Mouse (Mus musculus): Measurements from ENCODE around the gene Chmp4b. TPM values are rescaled to one million over a fixed set of nuclear protein-coding genes. Genes with fewer than 3 reads are reported as not detected.

Chmp4b gene
- polyA plus RNA-seq, 1 experiment from 2014 or later: 12.5 TPM

DNA sequence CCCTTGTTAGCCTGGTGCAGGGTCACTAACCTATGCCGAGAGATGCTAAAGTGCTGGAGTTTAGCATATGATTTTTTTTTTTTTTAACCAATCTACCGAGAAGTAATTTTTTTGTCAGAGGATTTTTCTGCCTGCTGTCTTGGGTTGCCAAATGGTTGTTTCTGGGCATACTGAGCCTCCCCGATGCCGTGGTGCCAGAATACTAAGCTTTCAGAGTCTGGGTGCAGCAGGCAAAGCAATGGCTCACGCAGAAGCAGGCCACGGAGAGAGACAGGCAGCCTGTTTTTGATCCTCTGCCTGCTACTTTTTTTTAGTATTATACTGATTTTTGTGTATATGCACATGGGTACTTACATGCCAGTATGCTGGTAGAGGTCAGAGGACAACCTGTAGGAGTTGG is 29.4 kb downstream of the Chmp4b start:
- H3K9me3 ChIP-seq (replicated peaks; ENCODE audit: control insufficient read depth, low read length): no peaks in the 10 kb centered on the region
- ATAC-seq (replicated peaks; ENCODE audit: insufficient number of reproducible peaks, low FRiP score, low TSS enrichment): no peak
- 92% methylated on average over 6 of the region's 6 CpGs for WGBS (ENCODE audit: insufficient replicate concordance)
- H3K4me3 ChIP-seq (ENCODE audit: low read depth, low read length): no peak overlapping the region
- no peak overlapping the region for H3K4me2 ChIP-seq
- H3K4me1 ChIP-seq (ENCODE audit: control insufficient read depth, insufficient read depth, low read length): peaks cover 26% of the 10 kb centered on the region
- H3K27me3 ChIP-seq (ENCODE audit: control insufficient read depth, insufficient read depth, low read length): no peaks in the 10 kb centered on the region
- no peak overlapping the region for H3K9ac ChIP-seq (ENCODE audit: low read depth, low read length)
- no peak overlapping the region for H3K27ac ChIP-seq (ENCODE audit: low read depth, low read length)
- no peaks in the 10 kb centered on the region; the same call in 1 of the 2 replicates for H3K36me3 ChIP-seq (ENCODE audit: control insufficient read depth, insufficient read depth, low read length)

DNA sequence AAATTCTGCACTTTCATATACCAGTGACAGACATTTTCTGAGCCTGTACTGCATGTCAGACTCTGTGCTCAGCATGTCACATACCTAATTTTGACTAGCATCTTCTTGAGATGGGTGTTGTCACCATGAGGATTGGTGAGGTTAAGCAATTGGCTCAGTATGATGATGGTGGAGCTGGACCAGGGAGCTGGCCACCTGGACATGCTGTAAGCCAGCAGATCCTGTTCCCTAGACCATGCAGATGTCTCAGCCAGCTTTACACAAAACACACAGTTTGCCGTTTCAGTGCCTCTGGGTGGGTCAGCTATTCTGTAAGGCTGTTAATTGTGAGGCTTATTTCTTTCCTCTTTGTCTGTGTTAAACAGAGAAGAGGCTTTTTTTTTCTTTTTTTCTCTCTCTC is 31.2 kb downstream of the Chmp4b start:
- H3K9me3 ChIP-seq (replicated peaks; ENCODE audit: control insufficient read depth, low read length): no peaks in the 10 kb centered on the region
- no peak overlapping the region for H3K4me2 ChIP-seq
- H3K27ac ChIP-seq (ENCODE audit: low read depth, low read length): no peak overlapping the region
- H3K4me1 ChIP-seq (ENCODE audit: control insufficient read depth, insufficient read depth, low read length): peaks cover 17% of the 10 kb centered on the region; the same call in 1 of the 2 replicates
- no peak for ATAC-seq (replicated peaks; ENCODE audit: insufficient number of reproducible peaks, low FRiP score, low TSS enrichment)
- H3K27me3 ChIP-seq (ENCODE audit: control insufficient read depth, insufficient read depth, low read length): no peaks in the 10 kb centered on the region
- H3K4me3 ChIP-seq (ENCODE audit: low read depth, low read length): no peak overlapping the region
- H3K36me3 ChIP-seq (ENCODE audit: control insufficient read depth, insufficient read depth, low read length): no peaks in the 10 kb centered on the region; the same call in 1 of the 2 replicates
- 62% methylated on average over 1 of the region's 1 CpGs for WGBS (ENCODE audit: insufficient replicate concordance)
- H3K9ac ChIP-seq (ENCODE audit: low read depth, low read length): 0 out of 2 replicates have a peak overlapping the region, but pooled peaks have one; percentile 10

DNA sequence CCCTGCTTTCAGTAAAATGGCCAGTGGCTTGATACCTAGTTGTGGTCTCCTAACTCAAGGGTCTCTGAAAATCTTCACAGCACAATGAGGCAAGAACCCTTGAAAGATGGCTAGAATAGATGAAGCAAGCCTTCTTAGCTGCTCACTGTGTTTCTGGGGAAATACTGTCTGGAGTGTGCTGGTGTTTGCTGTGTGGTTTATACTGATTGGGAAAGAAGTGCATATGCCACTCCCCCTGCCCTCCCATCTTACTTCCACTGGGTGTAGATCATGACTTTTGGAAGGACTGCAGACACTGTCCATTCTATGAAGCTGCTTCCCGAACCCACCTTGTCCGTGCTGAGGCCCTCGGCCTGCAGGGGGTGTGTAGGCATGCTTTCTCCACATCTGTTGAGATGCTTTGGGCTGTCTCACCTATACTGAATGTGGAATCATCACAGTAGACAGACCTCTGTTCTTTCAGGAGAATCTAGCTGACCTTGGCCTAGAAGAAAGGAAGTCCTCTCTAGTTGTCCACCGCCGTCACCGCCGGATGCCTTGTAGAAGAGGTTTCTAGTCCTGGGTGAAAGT is 33.5 kb downstream of the Chmp4b start:
- Histone ChIP-seq H3K36me3 (ENCODE audit: control insufficient read depth, insufficient read depth, low read length) (peaks cover 3% of the 10 kb centered on the region; the same call in 1 of the 2 replicates), H3K4me2 (no peak overlapping the region), H3K27ac (ENCODE audit: low read depth, low read length) (no peak overlapping the region), H3K9me3 (replicated peaks; ENCODE audit: control insufficient read depth, low read length) (no peaks in the 10 kb centered on the region), H3K4me3 (ENCODE audit: low read depth, low read length) (no peak overlapping the region), H3K9ac (ENCODE audit: low read depth, low read length) (no peak overlapping the region), H3K27me3 (ENCODE audit: control insufficient read depth, insufficient read depth, low read length) (no peaks in the 10 kb centered on the region), H3K4me1 (ENCODE audit: control insufficient read depth, insufficient read depth, low read length) (peaks cover 11% of the 10 kb centered on the region; the same call in 1 of the 2 replicates)
- ATAC-seq (replicated peaks; ENCODE audit: insufficient number of reproducible peaks, low FRiP score, low TSS enrichment): no peak
- 93% methylated on average over 7 of the region's 7 CpGs for WGBS (ENCODE audit: insufficient replicate concordance)

DNA sequence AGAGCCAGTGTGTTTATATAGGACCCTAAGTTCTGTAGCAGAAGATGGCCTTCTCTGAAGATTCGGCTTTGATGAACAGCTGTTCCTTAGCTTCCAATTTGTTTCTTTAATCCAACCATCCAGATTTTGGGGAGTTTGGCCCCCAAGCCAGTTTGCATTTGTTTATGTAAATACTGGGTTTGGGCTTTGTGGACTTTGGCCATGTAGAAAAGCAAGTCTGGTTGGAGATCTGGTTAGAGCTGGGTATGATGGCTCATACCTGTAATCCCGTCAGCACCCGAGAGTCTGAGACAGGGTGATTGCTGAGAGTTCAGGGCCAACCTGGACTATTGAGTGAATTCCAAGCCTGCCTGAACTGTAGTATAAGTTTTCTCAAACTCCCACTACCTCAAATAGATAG is 34.3 kb downstream of the Chmp4b start:
- no peak overlapping the region for H3K4me3 ChIP-seq (ENCODE audit: low read depth, low read length)
- ATAC-seq (replicated peaks; ENCODE audit: insufficient number of reproducible peaks, low FRiP score, low TSS enrichment): no peak
- WGBS (ENCODE audit: insufficient replicate concordance): 85% methylated on average over 3 of the region's 3 CpGs

DNA sequence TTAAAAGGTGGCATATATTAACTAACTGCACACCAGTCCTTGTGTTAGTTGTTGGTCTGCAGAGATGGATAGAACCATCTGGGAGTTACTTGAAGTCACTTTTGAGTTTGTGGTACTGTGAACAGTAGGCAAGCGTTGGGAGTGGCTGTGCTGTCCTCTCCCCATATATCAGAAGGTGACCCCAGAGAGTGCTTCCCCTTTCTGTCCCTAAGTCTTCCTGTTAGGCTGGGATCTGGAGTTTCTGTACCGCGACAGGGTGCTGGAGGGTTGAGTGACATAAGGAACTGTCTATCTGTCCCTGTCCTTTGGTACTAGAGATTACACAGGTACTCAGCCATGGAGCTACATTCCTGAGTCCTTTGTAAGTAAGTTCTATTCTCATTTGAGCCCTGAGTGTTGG is 35.3 kb downstream of the Chmp4b start:
- Histone ChIP-seq H3K27ac (ENCODE audit: low read depth, low read length) (no peak overlapping the region), H3K9me3 (replicated peaks; ENCODE audit: control insufficient read depth, low read length) (no peaks in the 10 kb centered on the region), H3K4me3 (ENCODE audit: low read depth, low read length) (no peak overlapping the region), H3K4me2 (no peak overlapping the region), H3K36me3 (ENCODE audit: control insufficient read depth, insufficient read depth, low read length) (peaks cover 9% of the 10 kb centered on the region), H3K4me1 (ENCODE audit: control insufficient read depth, insufficient read depth, low read length) (peaks cover 5% of the 10 kb centered on the region; the same call in 1 of the 2 replicates), H3K27me3 (ENCODE audit: control insufficient read depth, insufficient read depth, low read length) (no peaks in the 10 kb centered on the region), H3K9ac (ENCODE audit: low read depth, low read length) (no peak overlapping the region)
- no peak for ATAC-seq (replicated peaks; ENCODE audit: insufficient number of reproducible peaks, low FRiP score, low TSS enrichment)
- 47% methylated on average over 3 of the region's 3 CpGs for WGBS (ENCODE audit: insufficient replicate concordance)

More for the DNA sequence above, 34.3 kb downstream of the Chmp4b start:
- Histone ChIP-seq H3K4me2 (no peak overlapping the region), H3K27me3 (ENCODE audit: control insufficient read depth, insufficient read depth, low read length) (no peaks in the 10 kb centered on the region), H3K9ac (ENCODE audit: low read depth, low read length) (no peak overlapping the region), H3K36me3 (ENCODE audit: control insufficient read depth, insufficient read depth, low read length) (peaks cover 3% of the 10 kb centered on the region; the same call in 1 of the 2 replicates), H3K4me1 (ENCODE audit: control insufficient read depth, insufficient read depth, low read length) (peaks cover 11% of the 10 kb centered on the region; the same call in 1 of the 2 replicates), H3K9me3 (replicated peaks; ENCODE audit: control insufficient read depth, low read length) (no peaks in the 10 kb centered on the region), H3K27ac (ENCODE audit: low read depth, low read length) (no peak overlapping the region)

DNA sequence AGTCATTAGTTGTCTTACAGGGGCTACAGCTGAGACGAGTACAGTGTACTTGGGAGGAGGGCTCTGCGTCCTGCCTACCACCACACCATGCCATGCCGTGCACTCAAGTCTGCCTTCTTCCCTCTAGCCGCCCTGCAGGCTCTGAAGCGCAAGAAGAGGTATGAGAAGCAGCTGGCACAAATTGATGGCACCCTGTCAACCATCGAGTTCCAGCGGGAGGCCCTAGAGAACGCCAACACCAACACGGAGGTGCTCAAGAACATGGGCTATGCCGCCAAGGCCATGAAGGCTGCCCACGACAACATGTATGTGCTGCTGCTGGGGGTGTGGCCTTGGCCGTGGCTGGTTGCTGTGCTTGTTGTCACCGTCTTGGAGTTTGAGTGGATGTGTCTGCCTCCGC is 37.9 kb downstream of the Chmp4b start:
- H3K36me3 ChIP-seq (ENCODE audit: control insufficient read depth, insufficient read depth, low read length): peaks cover 15% of the 10 kb centered on the region
- H3K27ac ChIP-seq (ENCODE audit: low read depth, low read length): no peak overlapping the region
- H3K9ac ChIP-seq (ENCODE audit: low read depth, low read length): no peak overlapping the region
- H3K27me3 ChIP-seq (ENCODE audit: control insufficient read depth, insufficient read depth, low read length): no peaks in the 10 kb centered on the region
- no peak for ATAC-seq (replicated peaks; ENCODE audit: insufficient number of reproducible peaks, low FRiP score, low TSS enrichment)
- no peak overlapping the region for H3K4me2 ChIP-seq
- WGBS (ENCODE audit: insufficient replicate concordance): 82% methylated on average over 14 of the region's 14 CpGs
- no peaks in the 10 kb centered on the region for H3K9me3 ChIP-seq (replicated peaks; ENCODE audit: control insufficient read depth, low read length)
- peaks cover 5% of the 10 kb centered on the region; the same call in 1 of the 2 replicates for H3K4me1 ChIP-seq (ENCODE audit: control insufficient read depth, insufficient read depth, low read length)
- H3K4me3 ChIP-seq (ENCODE audit: low read depth, low read length): no peak overlapping the region

DNA sequence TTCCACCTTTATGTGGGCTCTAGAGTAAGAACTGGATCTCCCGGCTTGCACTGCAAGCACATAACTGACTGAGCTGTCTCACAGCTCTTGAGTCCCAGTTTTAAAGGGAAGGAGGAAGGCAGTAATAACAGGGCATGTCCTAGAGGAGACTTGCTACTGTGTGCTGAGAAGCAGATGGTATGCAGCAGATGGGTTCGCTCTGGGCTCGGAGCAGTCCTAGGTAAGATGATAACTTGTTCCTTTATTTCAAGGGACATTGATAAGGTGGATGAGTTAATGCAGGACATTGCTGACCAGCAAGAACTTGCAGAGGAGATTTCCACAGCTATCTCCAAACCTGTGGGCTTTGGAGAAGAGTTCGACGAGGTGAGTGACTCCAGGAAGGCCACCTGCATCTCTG is 39.5 kb downstream of the Chmp4b start:
- Histone ChIP-seq H3K4me1 (ENCODE audit: control insufficient read depth, insufficient read depth, low read length) (peaks cover 5% of the 10 kb centered on the region; the same call in 1 of the 2 replicates), H3K27me3 (ENCODE audit: control insufficient read depth, insufficient read depth, low read length) (no peaks in the 10 kb centered on the region), H3K9me3 (replicated peaks; ENCODE audit: control insufficient read depth, low read length) (no peaks in the 10 kb centered on the region), H3K36me3 (ENCODE audit: control insufficient read depth, insufficient read depth, low read length) (peaks cover 19% of the 10 kb centered on the region), H3K4me2 (no peak overlapping the region), H3K4me3 (ENCODE audit: low read depth, low read length) (no peak overlapping the region), H3K27ac (ENCODE audit: low read depth, low read length) (no peak overlapping the region), H3K9ac (ENCODE audit: low read depth, low read length) (no peak overlapping the region)
- WGBS (ENCODE audit: insufficient replicate concordance): 92% methylated on average over 5 of the region's 5 CpGs
- ATAC-seq (replicated peaks; ENCODE audit: insufficient number of reproducible peaks, low FRiP score, low TSS enrichment): no peak

DNA sequence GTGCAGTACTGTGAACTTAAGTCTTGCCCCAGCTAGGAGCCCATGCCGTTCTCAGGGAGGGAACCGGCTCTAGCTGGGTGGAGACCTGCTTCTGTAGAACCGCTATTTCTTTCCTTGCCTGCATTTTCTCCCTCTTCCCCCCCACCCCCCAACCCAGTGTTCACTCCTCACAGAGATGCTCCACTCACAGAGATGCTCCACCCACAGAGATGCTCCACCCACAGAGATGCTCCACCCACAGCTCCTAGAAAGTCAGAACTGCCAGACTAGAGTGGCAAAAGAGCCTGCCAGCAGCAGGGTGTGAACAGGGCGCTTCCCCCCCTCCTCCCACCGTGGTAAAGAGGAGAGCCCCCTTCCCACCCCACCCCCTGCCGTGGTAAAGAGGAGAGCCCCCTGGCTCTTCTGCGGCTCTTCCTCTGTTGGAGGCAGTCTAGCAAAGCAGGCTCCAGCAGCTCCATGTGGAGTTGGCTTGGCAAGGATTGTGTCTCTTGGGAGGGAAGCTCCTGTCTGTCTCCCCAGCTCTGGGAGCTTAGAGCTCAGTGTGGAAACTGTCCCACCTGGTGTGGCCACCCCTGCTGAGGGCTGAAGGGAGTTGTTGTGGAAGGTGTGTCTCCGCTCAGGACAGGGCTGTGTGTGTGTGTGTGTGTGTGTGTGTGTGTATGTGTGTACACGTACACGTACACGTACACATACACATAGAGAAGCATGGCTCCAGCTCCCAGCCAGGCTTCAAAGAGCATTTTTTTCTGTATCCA is 41.9 kb downstream of the Chmp4b start:
- Histone ChIP-seq H3K27ac (ENCODE audit: low read depth, low read length) (no peak overlapping the region), H3K36me3 (ENCODE audit: control insufficient read depth, insufficient read depth, low read length) (peaks cover 19% of the 10 kb centered on the region), H3K27me3 (ENCODE audit: control insufficient read depth, insufficient read depth, low read length) (no peaks in the 10 kb centered on the region), H3K4me3 (ENCODE audit: low read depth, low read length) (no peak overlapping the region), H3K9me3 (replicated peaks; ENCODE audit: control insufficient read depth, low read length) (no peaks in the 10 kb centered on the region), H3K9ac (ENCODE audit: low read depth, low read length) (no peak overlapping the region), H3K4me1 (ENCODE audit: control insufficient read depth, insufficient read depth, low read length) (no peaks in the 10 kb centered on the region), H3K4me2 (no peak overlapping the region)
- 78% methylated on average over 11 of the region's 11 CpGs for WGBS (ENCODE audit: insufficient replicate concordance)
- ATAC-seq (replicated peaks; ENCODE audit: insufficient number of reproducible peaks, low FRiP score, low TSS enrichment): no peak

DNA sequence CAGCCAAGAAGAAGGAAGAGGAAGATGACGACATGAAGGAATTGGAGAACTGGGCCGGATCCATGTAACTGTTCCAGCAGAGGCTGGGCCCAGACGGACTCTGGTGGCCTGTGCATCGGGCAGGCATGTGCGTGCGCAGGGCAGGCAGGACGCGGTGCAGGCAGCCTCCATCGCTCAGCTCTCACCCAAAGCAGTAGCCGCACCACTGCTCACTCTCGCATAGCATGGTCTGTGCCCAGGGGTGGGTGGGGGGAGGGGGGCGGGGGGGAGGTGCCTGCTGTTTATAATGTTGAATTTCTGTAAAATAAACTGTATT is 42.4 kb downstream of the Chmp4b start:
- H3K4me3 ChIP-seq (ENCODE audit: low read depth, low read length): no peak overlapping the region
- peaks cover 19% of the 10 kb centered on the region for H3K36me3 ChIP-seq (ENCODE audit: control insufficient read depth, insufficient read depth, low read length)
- H3K27me3 ChIP-seq (ENCODE audit: control insufficient read depth, insufficient read depth, low read length): no peaks in the 10 kb centered on the region
- no peak overlapping the region for H3K9ac ChIP-seq (ENCODE audit: low read depth, low read length)
- ATAC-seq (replicated peaks; ENCODE audit: insufficient number of reproducible peaks, low FRiP score, low TSS enrichment): no peak
- 93% methylated on average over 12 of the region's 12 CpGs for WGBS (ENCODE audit: insufficient replicate concordance)
- H3K4me1 ChIP-seq (ENCODE audit: control insufficient read depth, insufficient read depth, low read length): no peaks in the 10 kb centered on the region
- no peak overlapping the region for H3K4me2 ChIP-seq
- H3K9me3 ChIP-seq (replicated peaks; ENCODE audit: control insufficient read depth, low read length): no peaks in the 10 kb centered on the region
- H3K27ac ChIP-seq (ENCODE audit: low read depth, low read length): no peak overlapping the region
